Mouse (Mus musculus) liver, postnatal 0 days (tissue): ENCODE measurements around the gene Ndufb8.

Experiments
- CTCF ChIP-seq: sonication (generic); IDR thresholded peaks from 2 replicates; pipeline ENCODE4 v1.5.1; 2016; ENCODE audit warnings: antibody characterized with exemption, low read depth
- EP300 ChIP-seq: IDR thresholded peaks from 2 replicates; pipeline ENCODE4 v1.6.1; 2016; ENCODE audit warnings: antibody characterized with exemption, low read depth, mild to moderate bottlenecking

DNA sequence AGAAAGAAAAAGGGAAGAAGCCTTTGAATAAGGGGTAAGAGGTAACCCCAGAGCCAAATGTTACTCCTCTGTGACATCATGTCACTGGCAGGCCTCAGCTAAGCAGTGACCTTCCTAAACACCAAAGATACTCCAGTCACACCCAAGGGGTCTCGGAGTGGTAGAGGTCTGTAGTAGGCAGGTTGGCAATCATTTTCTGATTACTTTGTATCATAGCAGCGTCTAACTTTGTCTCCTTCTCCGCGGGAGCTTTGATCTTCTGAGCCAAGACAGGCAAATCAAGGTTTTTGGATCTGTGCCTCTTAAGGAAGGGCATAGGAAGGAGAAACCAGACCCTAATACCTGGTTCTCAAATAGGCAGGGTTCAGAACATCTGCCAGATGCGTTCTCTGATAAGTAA is 42.6 kb downstream of the Ndufb8 start:
- TF ChIP-seq CTCF (no peak), EP300 (no peak)
